Mouse (Mus musculus) left cerebral cortex, postnatal 36 days (tissue): ENCODE results near the gene Rnd1. TPM values are rescaled to one million over a fixed set of nuclear protein-coding genes. Genes with fewer than 3 reads are reported as not detected.
A peak's percentile ranks its signal among the peaks of the same experiment; 100 is the strongest.

Experiments
- DNase-seq, 2 experiments: peaks; one replicate each; pipeline ENCODE4 v3.0.0; 2021 to 2022; ENCODE audit warnings: low spot score in 2 of 2, mixed read lengths in 1 of 2
- intact Hi-C: fragments of 180-260 bp; cut with DNase I; formaldehyde crosslinking; loops from one replicate; pipeline ENCODE4 v1.15.1; 2025
- total RNA-seq, 2 experiments: library from RNA; stranded (reverse); gene quantifications; 2 replicates each; pipeline ENCODE4 v1.2.3; 2021

Rnd1 gene
- total RNA-seq, 2 experiments from 2014 or later: 29.4 to 32.6 TPM

GRCm38 (mm10) chr15:98683177-98683576, 5.9 kb upstream of the Rnd1 start:
- intact Hi-C loops: no loop called here
- no peak for DNase-seq

- no peak for DNase-seq
These were observed 4.4 kb upstream of the Rnd1 start for GRCm38 (mm10) chr15:98681633-98682032.

GRCm38 (mm10) chr15:98680660-98681059, 3.4 kb upstream of the Rnd1 start:
- intact Hi-C loops: no loop called here
- no peak for DNase-seq

More at GRCm38 (mm10) chr15:98681633-98682032, 4.4 kb upstream of the Rnd1 start:
- intact Hi-C loops: no loop called here

DNA sequence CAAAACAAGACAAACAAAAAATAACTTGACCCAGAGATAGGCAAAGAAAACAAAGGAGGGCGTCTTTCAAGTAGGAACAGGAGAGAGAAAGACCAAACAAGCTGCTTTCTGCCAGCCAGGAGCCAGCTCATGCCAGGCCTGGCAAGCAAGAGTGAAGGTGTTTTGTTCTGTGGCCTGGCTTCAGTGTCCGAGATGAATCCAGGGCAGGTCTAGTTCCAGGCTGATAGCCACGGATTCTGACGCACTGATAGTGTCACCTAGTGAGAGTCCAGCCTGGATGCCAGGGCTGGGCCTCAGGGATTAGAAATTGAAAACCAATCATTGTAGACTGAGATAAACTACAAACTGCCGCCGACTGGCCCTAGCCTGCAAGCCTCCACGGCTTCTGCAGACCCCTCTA, 716 bp upstream of the Rnd1 start:
- intact Hi-C loops: loop anchor here (2.0 kb wide), 1 partner anchor 21 kb away; no protein-coding TSS in a partner anchor
- no peak for DNase-seq

DNA sequence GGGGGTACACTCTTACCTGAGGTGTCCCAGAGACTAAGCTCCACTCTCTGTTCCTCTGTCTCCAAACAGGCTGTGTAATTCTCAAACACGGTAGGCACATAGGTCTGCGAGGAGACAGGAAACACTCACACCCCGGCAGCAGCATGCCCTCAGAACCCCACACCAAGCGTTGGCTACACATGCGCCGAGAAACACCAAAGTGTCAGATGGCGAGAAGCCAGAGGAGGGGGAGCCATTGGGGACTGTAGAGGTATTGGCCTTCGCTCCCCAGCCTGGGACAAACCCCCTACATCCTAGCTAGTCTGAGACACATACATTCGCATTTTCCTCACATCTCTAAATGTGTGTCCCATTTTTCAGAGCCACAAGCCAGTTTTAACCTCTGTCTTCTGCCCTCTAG, 790 bp downstream of the Rnd1 start:
- DNase-seq: no peak
- intact Hi-C loops: loop anchor here (2.0 kb wide), 1 partner anchor 22 kb away; no protein-coding TSS in a partner anchor

DNA sequence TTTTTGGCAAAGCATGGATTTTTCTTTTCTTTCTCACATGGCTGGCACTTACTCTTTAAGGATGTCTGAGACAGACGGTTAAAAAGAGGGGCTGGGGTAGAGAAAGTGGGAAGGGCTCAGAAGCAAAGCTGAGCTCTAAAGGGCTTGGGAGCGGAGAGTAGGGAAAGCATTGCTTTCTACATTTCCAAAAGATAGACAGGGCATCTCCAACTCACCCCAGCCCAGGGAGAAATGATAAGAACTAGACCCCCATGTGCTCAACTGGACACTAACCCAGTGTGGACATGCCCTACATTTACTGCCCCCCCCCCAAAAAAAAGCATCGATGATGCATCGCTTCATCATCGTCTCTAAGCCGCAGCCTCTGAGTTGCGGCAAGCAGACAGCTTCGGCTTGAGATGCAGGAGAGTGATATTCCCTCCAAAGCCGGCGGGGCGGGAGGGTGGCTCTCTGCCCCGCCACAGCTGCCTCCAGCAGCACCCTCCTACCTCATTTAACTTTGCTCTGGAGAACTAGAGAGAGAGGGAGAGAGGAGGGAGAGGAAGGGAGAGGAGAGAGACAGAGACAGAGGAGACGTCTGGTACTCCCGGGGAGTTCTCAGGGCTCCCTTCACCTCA, 1.5 kb downstream of the Rnd1 start:
- intact Hi-C loops: loop anchor here (2.0 kb wide), 1 partner anchor 23 kb away; no protein-coding TSS in a partner anchor
- no peak for DNase-seq

GRCm38 (mm10) chr15:98674994-98675545, 2.2 kb downstream of the Rnd1 start:
- no peak for DNase-seq
- intact Hi-C loops: no loop called here

DNA sequence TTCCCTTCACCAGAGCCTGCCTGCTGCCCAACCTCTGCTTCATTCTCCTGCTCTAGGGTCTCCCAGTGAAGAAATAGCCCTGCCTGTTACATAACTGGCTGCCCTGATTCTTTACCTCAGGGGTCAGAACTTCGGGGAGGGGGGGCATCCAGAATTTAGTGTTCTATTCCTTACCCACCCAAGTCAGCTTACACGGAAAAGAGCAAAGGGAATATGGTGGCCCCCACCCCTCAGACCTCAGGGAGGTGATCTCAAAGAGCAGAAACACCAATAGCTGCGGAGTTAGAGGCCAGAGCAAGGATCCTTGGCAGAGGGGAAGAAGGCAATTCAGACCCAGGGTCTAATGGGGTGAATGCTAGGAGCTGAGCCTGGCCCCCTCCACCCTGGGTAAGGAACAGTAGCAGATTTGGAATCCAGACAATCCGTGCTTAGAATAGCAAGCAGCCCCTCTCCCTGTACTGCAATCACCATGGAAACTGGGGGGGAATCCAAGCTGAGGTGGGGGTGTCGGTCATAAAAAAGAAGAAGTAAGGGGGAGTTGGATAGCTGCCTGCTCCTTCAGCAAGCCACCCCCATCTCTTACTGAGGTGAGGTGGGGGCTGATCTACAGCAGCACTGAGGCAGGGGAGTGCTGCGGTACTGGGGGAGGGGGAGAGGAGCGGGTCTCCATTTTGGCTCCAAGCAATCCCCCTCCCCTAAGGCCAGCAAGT, 2.8 kb downstream of the Rnd1 start:
- DNase-seq: no peak
- intact Hi-C loops: no loop called here

DNA sequence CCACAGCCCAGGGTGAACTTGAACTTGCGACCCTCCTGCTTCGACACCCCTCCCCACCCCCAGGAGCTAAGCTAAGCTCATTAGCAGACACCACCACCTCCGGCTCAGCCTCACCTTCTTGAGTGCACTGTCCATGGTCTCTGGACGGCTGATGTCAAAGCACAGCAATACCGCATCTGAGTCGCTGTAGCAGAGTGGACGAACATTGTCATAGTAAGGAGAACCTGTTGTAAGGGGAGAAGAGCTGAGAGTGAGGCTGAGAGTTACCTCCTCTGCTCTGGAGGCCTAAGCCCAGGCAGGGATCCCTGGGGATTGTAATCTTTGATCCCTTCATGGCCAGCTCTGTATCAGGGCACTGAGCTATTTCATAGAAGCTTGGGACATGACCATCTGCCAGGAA, 3.5 kb downstream of the Rnd1 start:
- intact Hi-C loops: no loop called here
- no peak for DNase-seq

DNA sequence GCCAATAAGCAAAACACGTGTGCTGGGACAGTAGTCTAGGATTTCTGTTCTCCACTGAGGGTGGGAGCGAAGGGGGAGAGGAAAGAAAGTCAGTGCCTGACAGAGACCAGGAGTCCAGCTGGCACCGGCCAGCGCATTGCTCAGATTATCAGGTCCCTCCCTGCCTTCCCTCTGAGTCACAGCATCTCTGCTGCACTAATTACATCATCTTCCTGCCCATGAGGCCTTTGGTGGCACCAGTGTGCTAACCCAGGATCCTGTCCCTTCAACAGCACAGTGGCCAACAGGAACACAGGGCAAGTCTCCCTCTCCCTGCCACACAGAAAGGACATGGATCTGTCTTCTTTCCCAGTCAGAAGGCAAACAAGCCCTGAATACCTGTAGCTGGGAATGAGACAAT, 4.7 kb downstream of the Rnd1 start:
- no peak for DNase-seq

DNA sequence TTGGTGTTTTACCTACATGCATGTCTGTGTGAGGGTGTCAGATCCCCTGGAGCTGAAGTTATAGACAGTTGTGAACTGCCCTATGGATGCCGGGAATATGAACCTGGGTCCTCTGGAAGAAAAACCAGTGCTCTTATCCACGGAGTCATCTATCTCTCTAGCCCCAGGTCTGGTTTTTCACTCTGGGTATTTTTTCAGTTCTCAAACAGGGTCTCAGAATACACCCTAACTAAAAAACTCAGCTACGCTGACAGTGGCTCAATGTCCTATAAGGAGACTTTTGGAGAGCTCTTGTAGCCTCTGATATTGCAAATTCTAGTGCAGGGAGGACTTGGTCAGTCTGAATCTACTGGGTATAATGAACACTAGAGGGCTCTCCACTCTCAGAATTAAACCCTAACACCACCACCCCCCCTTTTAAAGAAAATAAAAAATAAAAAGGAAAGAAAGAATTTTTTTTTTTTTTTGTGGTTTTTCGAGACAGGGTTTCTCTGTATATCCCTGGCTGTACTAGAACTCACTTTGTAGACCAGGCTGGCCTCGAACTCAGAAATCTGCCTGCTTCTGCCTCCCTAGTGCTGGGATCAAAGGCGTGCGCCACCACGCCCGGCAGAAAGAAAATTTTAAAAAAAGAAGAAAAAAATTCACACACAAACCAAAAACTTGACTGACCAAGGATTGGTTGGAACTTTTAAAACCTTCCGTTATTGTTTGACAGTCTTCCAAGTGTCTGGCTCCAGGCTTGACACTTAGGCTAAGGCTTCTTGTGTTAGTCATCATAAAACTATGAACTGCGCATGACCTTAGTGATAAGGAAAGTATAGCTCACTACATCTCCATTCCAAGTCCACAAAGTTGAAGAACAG, 13.0 kb downstream of the Rnd1 start:
- DNase-seq: no peak
- intact Hi-C loops: loop anchor here (1.0 to 5.0 kb wide), 3 partner anchors 35 to 123 kb away; partner anchors contain the start of gene Wnt1

More for the DNA sequence above, 4.7 kb downstream of the Rnd1 start:
- intact Hi-C loops: no loop called here

DNA sequence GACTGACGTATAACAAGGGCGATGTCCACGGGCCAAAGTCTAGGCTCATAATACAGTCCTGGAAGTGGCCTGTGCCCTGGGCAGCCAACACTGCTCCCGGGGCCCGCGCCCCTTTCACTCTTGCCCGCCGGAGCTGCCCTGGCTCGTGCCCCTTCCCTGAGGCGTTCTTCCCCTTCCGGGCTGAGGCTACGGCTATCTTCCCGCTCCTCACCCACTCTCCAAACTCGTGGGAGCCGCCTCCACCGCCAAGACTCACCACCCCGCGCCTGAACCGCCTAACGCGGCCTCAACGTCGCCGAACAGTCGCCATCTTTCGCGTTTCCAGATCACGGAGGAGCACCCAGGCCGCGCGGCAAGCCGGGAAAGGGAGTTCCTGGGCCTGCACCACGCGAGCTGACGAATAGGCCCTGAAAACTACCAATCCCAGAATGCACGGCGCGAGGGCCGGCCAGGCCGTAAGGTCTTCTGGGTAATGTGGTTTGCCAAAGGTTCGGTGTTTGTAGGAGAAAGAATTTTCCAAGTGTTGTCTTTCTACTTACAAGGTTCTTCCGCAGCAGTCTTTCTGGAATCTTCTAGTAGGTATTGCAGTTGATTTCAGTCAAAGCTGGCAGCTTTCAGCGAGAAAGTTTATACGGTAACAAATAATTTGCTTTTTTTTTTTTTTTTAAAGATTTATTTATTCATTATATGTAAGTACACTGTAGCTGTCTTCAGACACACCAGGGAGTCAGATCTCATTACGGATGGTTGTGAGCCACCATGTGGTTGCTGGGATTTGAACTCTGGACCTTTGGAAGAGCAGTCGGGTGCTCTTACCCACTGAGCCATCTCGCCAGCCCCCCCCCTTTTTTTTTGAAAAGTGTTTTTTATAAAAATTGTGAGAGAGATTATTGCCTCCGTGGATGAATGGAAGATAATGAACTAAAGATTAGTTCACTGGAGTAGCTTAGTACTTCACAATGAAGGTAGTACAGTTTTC, 14.4 kb downstream of the Rnd1 start, which contains the start of gene Ddx23:
Gene Ddx23 (minus strand): TSS at position 328 of the 979 bp plus-strand sequence.
- peak; percentile 95 to 97 for DNase-seq
- intact Hi-C loops: loop anchor here (5.0 kb wide), 1 partner anchor 124 kb away; the partner anchor contains the start of gene Wnt1

DNA sequence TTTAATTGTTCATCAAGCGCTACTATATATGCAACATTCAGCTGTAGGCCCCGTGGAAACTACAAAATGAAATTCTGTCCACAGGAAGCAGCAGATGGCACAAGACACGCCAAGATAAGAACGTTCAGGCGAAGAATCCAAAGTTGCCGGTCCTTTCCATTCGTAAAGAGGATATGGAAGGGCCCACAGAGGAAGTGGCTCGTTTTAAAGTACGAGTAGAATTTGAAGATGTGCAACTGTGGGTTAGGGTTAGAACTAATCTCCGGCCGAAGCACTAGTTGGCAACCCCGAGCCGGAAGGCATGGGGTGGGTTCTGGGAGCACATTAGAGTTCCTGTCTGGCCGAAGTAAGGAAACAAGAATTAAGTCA, 15.1 kb downstream of the Rnd1 start:
- no peak for DNase-seq
- intact Hi-C loops: loop anchor here (5.0 kb wide), 1 partner anchor 125 kb away; the partner anchor contains the start of gene Wnt1

- intact Hi-C loops: no loop called here
- DNase-seq: no peak
These were observed 20.1 kb downstream of the Rnd1 start for GRCm38 (mm10) chr15:98656982-98657751.

- intact Hi-C loops: no loop called here
- no peak for DNase-seq
These were observed 25.1 kb downstream of the Rnd1 start for GRCm38 (mm10) chr15:98652174-98652573.

DNA sequence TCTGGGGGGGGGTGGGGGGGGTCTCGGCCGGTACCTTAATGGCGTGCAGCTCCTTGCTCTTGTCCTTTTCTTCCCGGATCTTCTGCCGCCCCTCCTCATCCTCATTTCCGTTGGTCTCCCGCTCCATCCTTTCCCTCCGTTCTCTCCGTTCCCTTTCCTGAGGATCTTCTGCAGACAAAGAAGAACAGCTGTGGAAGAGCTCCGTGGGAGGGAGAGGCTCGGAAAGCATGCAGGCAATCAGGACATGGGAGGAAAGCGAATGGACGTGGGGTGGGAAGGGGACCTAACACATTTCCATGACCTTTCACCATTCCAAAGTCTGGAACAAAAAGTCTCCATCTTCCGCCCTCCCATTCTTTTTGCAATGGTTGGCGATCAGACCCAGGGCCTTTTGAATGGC, 25.8 kb downstream of the Rnd1 start:
- intact Hi-C loops: no loop called here

DNA sequence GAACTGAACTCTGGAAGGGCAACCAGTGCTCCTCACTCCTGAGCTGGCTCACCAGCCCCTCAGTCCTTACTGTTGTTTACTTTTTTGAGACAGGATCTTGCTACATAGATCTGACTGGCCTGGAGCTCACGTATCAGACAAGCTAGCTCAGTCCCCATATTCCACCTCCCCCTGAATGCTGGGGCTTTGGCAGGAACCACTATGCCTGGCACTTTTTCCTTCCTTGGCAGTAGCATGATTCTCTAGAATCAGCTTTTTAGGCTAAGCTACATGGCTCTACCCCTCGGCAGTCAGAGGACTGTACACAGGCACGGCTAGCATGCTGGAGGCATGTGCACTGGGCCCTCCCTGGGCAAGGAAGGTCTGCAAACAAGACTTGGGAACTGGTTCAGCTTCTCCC, 29.2 kb downstream of the Rnd1 start:
- intact Hi-C loops: no loop called here
- no peak for DNase-seq

More for the DNA sequence above, 25.8 kb downstream of the Rnd1 start:
- no peak for DNase-seq

DNA sequence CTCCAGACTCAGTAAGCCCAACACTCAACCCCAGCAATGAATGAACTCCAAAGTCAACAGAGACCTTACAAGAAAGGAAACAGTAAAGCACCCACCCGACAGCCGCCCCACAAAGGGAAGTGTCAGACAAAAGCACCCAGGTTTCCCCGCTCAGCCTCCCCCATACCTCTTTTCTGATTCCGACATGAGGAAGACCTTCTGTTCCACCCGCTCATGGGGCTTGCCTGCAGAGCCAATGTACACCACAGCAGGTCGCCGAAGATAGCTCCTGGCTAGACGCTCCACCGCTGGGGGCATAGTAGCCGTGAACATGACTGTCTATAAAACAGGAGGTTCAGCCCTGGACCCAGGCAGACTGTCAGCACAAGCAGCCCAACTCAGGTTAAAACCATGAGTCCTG, 30.0 kb downstream of the Rnd1 start:
- intact Hi-C loops: no loop called here

More for the DNA sequence above, 30.0 kb downstream of the Rnd1 start:
- DNase-seq: no peak
